Mouse (Mus musculus): Measurements from ENCODE around the gene Bcam. TPM values are rescaled to one million over a fixed set of nuclear protein-coding genes. Genes with fewer than 3 reads are reported as not detected.

Gene Bcam
- total and polyA plus RNA-seq, 3 experiments = 2.6 to 8.1 TPM; not detected in 1

DNA sequence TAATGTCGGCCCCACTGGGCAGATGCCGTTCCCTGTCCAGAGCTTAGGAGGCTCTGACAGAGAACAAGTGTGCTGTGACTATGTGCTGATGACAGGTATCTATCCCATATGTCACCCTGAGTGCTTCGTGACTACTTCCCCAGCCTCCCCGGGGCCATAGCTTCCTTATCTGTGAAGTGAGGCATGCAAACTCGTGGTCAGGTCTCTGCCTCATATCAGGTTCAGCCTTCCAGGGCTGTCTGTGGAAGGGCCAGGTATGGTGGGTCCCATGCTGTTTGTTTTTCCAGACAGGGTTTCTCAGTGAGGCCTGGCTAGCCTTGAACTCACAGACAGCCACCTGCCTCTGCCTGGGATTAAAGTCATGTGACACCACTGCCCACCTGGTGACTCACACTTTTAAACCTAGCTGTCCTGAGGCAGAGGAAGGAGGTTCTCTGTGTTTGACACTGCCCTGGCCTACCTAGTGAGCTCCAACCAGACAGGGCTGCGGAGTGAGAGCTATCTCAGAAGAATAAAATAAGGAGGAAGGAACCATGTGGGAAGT lies 42.8 kb upstream of the Bcam start (continued):
- TF ChIP-seq GABPA (IDR thresholded peaks at IDR 0.05; ENCODE audit: low read depth, low read length) (no peak), CTCF (IDR thresholded peaks at IDR 0.05 in 2 of 3, conservative IDR thresholded peaks at IDR 0.05 in 1 of 3; ENCODE audit: control insufficient read depth in 1 of 3, insufficient read depth in 1 of 3, low read depth in 2 of 3, low read length in 3 of 3, poor library complexity in 1 of 3, severe bottlenecking in 1 of 3) (no peak), TAL1 (IDR thresholded peaks at IDR 0.05; ENCODE audit: low read length) (peak; percentile 68), CHD1 (IDR thresholded peaks at IDR 0.05; ENCODE audit: low read depth, low read length) (no peak), BHLHE40 (IDR thresholded peaks at IDR 0.05; ENCODE audit: borderline replicate concordance, low read depth, low read length) (peak; percentile 25; the same call in 1 of the 2 replicates), MEF2A (IDR thresholded peaks at IDR 0.05; ENCODE audit: extremely low read depth, insufficient replicate concordance, low read depth, low read length, poor library complexity, severe bottlenecking) (no peak), TCF12 (IDR thresholded peaks at IDR 0.05; ENCODE audit: low read depth, low read length) (peak; percentile 70; the same call in 1 of the 2 replicates), NRF1 (IDR thresholded peaks at IDR 0.05; ENCODE audit: insufficient read depth, low read depth, low read length, poor library complexity, severe bottlenecking) (no peak), JUND (IDR thresholded peaks at IDR 0.05; ENCODE audit: low read depth, low read length) (no peak), SIN3A (IDR thresholded peaks at IDR 0.05; ENCODE audit: low read length) (peak; percentile 81), KAT2A (conservative IDR thresholded peaks at IDR 0.05; ENCODE audit: low read depth, low read length) (no peak)

DNA sequence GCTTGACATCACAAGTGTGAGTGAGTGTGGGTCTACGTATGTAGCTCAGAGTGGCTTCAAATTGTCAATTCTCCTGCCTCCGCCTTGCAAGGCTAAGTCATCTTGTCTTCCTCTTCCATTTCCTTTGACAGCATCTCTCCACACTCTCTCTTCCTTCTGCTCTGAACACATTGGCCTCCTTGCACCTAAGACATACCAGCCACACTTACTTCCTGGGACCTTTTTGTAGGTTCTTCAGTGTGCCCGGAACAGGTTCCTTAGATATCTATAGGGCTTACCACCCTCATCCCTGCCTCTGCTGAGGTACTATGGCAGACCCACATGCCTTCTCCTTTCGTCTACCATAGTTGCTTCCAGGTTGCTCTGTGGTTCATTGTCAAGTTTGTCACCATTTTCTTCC lies 42.3 kb upstream of the Bcam start:
- Histone ChIP-seq H3K27ac (ENCODE audit: control insufficient read depth, low read depth, low read length) (peak overlapping the region; percentile 41), H3K4me3 (ENCODE audit: control insufficient read depth in 1 of 2, insufficient read depth in 1 of 2, low read depth in 2 of 2, low read length in 2 of 2) (no peak overlapping the region), H3K9me3 (replicated peaks; ENCODE audit: insufficient read depth, low read length) (no peaks in the 10 kb centered on the region), H3K4me1 (ENCODE audit: control insufficient read depth in 1 of 2, insufficient read depth in 2 of 2, low read length in 2 of 2) (peaks cover 20 to 28% of the 10 kb centered on the region in 2 experiments), H3K27me3 (ENCODE audit: control insufficient read depth in 1 of 2, insufficient read depth in 2 of 2, low read length in 2 of 2) (no peaks in the 10 kb centered on the region), H3K79me2 (ENCODE audit: control insufficient read depth, insufficient read depth, low read length, poor library complexity) (no peaks in the 10 kb centered on the region), H3K36me3 (ENCODE audit: control insufficient read depth in 1 of 2, insufficient read depth in 2 of 2, low read length in 2 of 2) (peaks cover 0 to 14% of the 10 kb centered on the region in 2 experiments; a peak in 2 of 4 replicates), H3K9ac (ENCODE audit: control insufficient read depth, low read depth, low read length, poor library complexity, severe bottlenecking) (no peak overlapping the region)
- DNase-seq (ENCODE audit: low read depth, low spot score) = peak; percentile 53
- TF ChIP-seq ZMIZ1 (IDR thresholded peaks at IDR 0.05; ENCODE audit: low read depth, low read length) = peak; percentile 79
- TF ChIP-seq MAX (IDR thresholded peaks at IDR 0.05; ENCODE audit: low read length) = no peak
- TF ChIP-seq ZNF384 (IDR thresholded peaks at IDR 0.05; ENCODE audit: low read depth, low read length) = no peak
- TF ChIP-seq HCFC1 (IDR thresholded peaks at IDR 0.05; ENCODE audit: low read depth, low read length) = no peak
- TF ChIP-seq MAFK (IDR thresholded peaks at IDR 0.05; ENCODE audit: borderline replicate concordance, low read depth, low read length) = 0 out of 2 replicates have a peak, but pooled peaks have one; percentile 0
- TF ChIP-seq RAD21 (IDR thresholded peaks at IDR 0.05; ENCODE audit: low read depth, low read length) = no peak
- TF ChIP-seq TBP (IDR thresholded peaks at IDR 0.05; ENCODE audit: low read depth, low read length) = peak; percentile 49; the same call in 1 of the 2 replicates
- no peak for TF ChIP-seq SMC3 (IDR thresholded peaks at IDR 0.05; ENCODE audit: low read depth, low read length)
- TF ChIP-seq POLR2A (IDR thresholded peaks at IDR 0.05; ENCODE audit: control insufficient read depth in 1 of 2, insufficient read depth in 1 of 2, low read depth in 1 of 2, low read length in 2 of 2, poor library complexity in 1 of 2) = peak in 1 of 2 experiments; percentile 45; a peak in 1 of 4 replicates
- TF ChIP-seq ZC3H11A (IDR thresholded peaks at IDR 0.05; ENCODE audit: low read depth, low read length) = no peak
- TF ChIP-seq ELF1 (IDR thresholded peaks at IDR 0.05; ENCODE audit: low read depth, low read length) = no peak
- no peak for TF ChIP-seq CTCF (IDR thresholded peaks at IDR 0.05 in 2 of 3, conservative IDR thresholded peaks at IDR 0.05 in 1 of 3; ENCODE audit: control insufficient read depth in 1 of 3, insufficient read depth in 1 of 3, low read depth in 2 of 3, low read length in 3 of 3, poor library complexity in 1 of 3, severe bottlenecking in 1 of 3)
- TF ChIP-seq GATA1 (IDR thresholded peaks at IDR 0.05; ENCODE audit: low read depth, low read length) = no peak
- TF ChIP-seq MEF2A (IDR thresholded peaks at IDR 0.05; ENCODE audit: extremely low read depth, insufficient replicate concordance, low read depth, low read length, poor library complexity, severe bottlenecking) = no peak
